Mouse (Mus musculus): ENCODE results near the gene Thsd4.

The Thsd4 gene

GRCm38 (mm10) chr9:60373161-60373737, 148.6 kb downstream of the Thsd4 start:
- DNase-seq: no peak

- DNase-seq: no peak
These were observed 153.3 kb downstream of the Thsd4 start for GRCm38 (mm10) chr9:60368516-60368915.

- DNase-seq: no peak
These were observed 154.1 kb downstream of the Thsd4 start for GRCm38 (mm10) chr9:60367617-60368305.

GRCm38 (mm10) chr9:60364166-60364781, 157.6 kb downstream of the Thsd4 start:
- peak; percentile 5 for DNase-seq

GRCm38 (mm10) chr9:60352351-60352750, 169.5 kb downstream of the Thsd4 start:
- no peak for DNase-seq

GRCm38 (mm10) chr9:60351153-60351552, 170.7 kb downstream of the Thsd4 start:
- DNase-seq: no peak

GRCm38 (mm10) chr9:60336147-60336546, 185.7 kb downstream of the Thsd4 start:
- DNase-seq: no peak

GRCm38 (mm10) chr9:60335455-60335854, 186.4 kb downstream of the Thsd4 start:
- DNase-seq: peak; percentile 24

- no peak for DNase-seq
These were observed 191.9 kb downstream of the Thsd4 start for GRCm38 (mm10) chr9:60329911-60330310.

- no peak for DNase-seq
These were observed 197.1 kb downstream of the Thsd4 start for GRCm38 (mm10) chr9:60324716-60325115.

GRCm38 (mm10) chr9:60323435-60323834, 198.4 kb downstream of the Thsd4 start:
- no peak for DNase-seq

GRCm38 (mm10) chr9:60317291-60317690, 204.6 kb downstream of the Thsd4 start:
- peak; percentile 71 for DNase-seq

- no peak for DNase-seq
These were observed 205.3 kb downstream of the Thsd4 start for GRCm38 (mm10) chr9:60316510-60316909.

GRCm38 (mm10) chr9:60315533-60315932, 206.3 kb downstream of the Thsd4 start:
- peak; percentile 40 for DNase-seq

GRCm38 (mm10) chr9:60313661-60314060, 208.2 kb downstream of the Thsd4 start:
- DNase-seq: no peak

GRCm38 (mm10) chr9:60312670-60313069, 209.2 kb downstream of the Thsd4 start:
- no peak for DNase-seq

GRCm38 (mm10) chr9:60311594-60312128, 210.2 kb downstream of the Thsd4 start:
- DNase-seq: peak; percentile 49

GRCm38 (mm10) chr9:60310741-60311317, 211.0 kb downstream of the Thsd4 start:
- no peak for DNase-seq

GRCm38 (mm10) chr9:60309786-60310711, 211.8 kb downstream of the Thsd4 start:
- peak; percentile 72 for DNase-seq

GRCm38 (mm10) chr9:60308182-60308581, 213.7 kb downstream of the Thsd4 start:
- DNase-seq: no peak

GRCm38 (mm10) chr9:60307469-60307868, 214.4 kb downstream of the Thsd4 start:
- DNase-seq: no peak

GRCm38 (mm10) chr9:60306241-60306640, 215.6 kb downstream of the Thsd4 start:
- DNase-seq: peak; percentile 41

Data from kidney, adult 18-20 months (tissue).